ENCODE assay signal across 27 mouse cellular contexts in genomic region chr9:31295311-31295710, GRCm38 (mm10). TPM values are rescaled to one million over a fixed set of nuclear protein-coding genes. Genes with fewer than 3 reads are reported as not detected.
A peak's percentile ranks its signal among the peaks of the same experiment; 100 is the strongest.
DNase-seq lines count a peak whose midpoint lies in the region; ATAC-seq and TF ChIP-seq lines count a peak whose summit lies in the region.
"Had no signal": no experiment of that assay in that cellular context is flagged by ENCODE, and none has a peak within 500 bp of the region (broad histone marks: within the 10 kb centered on the region; RNA-seq: fewer than 3 reads in every experiment).

No protein-coding gene starts in this region.

- H3K27ac ChIP-seq in forebrain, embryonic 14.5 days (ENCODE audit: low read depth, low read length) = no peak overlapping the region
- no peak overlapping the region for H3K27ac ChIP-seq in forebrain, embryonic 10.5 days
- no peak overlapping the region for H3K27ac ChIP-seq in limb, embryonic 14.5 days (replicated peaks; ENCODE audit: low read depth, low read length)
- H3K27ac ChIP-seq in limb, embryonic 10.5 days = no peak overlapping the region
- H3K27ac ChIP-seq: embryonic facial prominence, embryonic 12.5 days; heart, embryonic 15.5 days; hindbrain, embryonic 14.5 days; liver, embryonic 15.5 days; stomach, postnatal 0 days had no signal

- ATAC-seq in forebrain, embryonic 14.5 days = no peak
- no peak for ATAC-seq in limb, embryonic 14.5 days (ENCODE audit: low FRiP score, low read depth)
- ATAC-seq: forebrain, embryonic 16.5 days had no signal

- H3K4me2 ChIP-seq in forebrain, embryonic 14.5 days (ENCODE audit: low read length) = no peak overlapping the region
- no peak overlapping the region for H3K4me2 ChIP-seq in limb, embryonic 14.5 days (replicated peaks; ENCODE audit: low read depth, low read length, severe bottlenecking)
- peak overlapping the region; percentile 52 for H3K4me2 ChIP-seq in myocyte (ENCODE audit: low read depth)
- H3K4me2 ChIP-seq: embryonic facial prominence, embryonic 12.5 days; heart, embryonic 15.5 days; hindbrain, embryonic 14.5 days; liver, embryonic 15.5 days; midbrain, embryonic 11.5 days had no signal

- no peak overlapping the region for H3ac ChIP-seq in myocyte (ENCODE audit: control insufficient read depth, insufficient read length)

- peak; percentile 44 for DNase-seq in forebrain, embryonic 14.5 days (ENCODE audit: low spot score)
- DNase-seq in forebrain, embryonic 10.5 days (ENCODE audit: extremely low spot score, low spot score) = no peak
- peak; percentile 46 for DNase-seq in limb, embryonic 14.5 days (ENCODE audit: low spot score)
- no peak for DNase-seq in limb, embryonic 10.5 days (ENCODE audit: low spot score)
- peak; percentile 57 for DNase-seq in Muller cell, postnatal 12 days (ENCODE audit: inconsistent ontology term)
- no peak for DNase-seq in spleen, postnatal 10 days (ENCODE audit: low spot score in 2 of 2)
- DNase-seq in left cerebral cortex, postnatal 25 days (ENCODE audit: low spot score in 2 of 2) = no peak
- DNase-seq: adrenal gland, postnatal 25 days; cerebellum, adult 11-12 months; cerebellum, postnatal 14 days; gastrocnemius, postnatal 25 days; heart, postnatal 36 days; kidney, adult 2 months; kidney, postnatal 14 days; layer of hippocampus, postnatal 36 days; liver; lung, postnatal 10 days; thymus, adult 2 months; thymus, postnatal 4 days had no signal

- TF ChIP-seq POLR2A in limb, embryonic 14.5 days (IDR thresholded peaks at IDR 0.05; ENCODE audit: borderline replicate concordance, extremely low read depth, insufficient read depth, insufficient read length) = no peak
- no peak for TF ChIP-seq POLR2A in myocyte (IDR thresholded peaks at IDR 0.05; ENCODE audit: insufficient read length, low read depth)

- intact Hi-C loops in left cerebral cortex, postnatal 25 days (cut with DNase I) = loop anchor here (5.0 kb wide), 1 partner anchor 37 kb away; no protein-coding TSS in a partner anchor

- H3K9me3 ChIP-seq in forebrain, embryonic 14.5 days (replicated peaks; ENCODE audit: control insufficient read depth, low read length) = no peaks in the 10 kb centered on the region
- no peaks in the 10 kb centered on the region for H3K9me3 ChIP-seq in forebrain, embryonic 10.5 days
- no peaks in the 10 kb centered on the region for H3K9me3 ChIP-seq in limb, embryonic 14.5 days (ENCODE audit: control insufficient read depth, low read length)
- no peaks in the 10 kb centered on the region for H3K9me3 ChIP-seq in limb, embryonic 10.5 days (replicated peaks)
- H3K9me3 ChIP-seq: embryonic facial prominence, embryonic 12.5 days; heart, embryonic 15.5 days; liver, embryonic 15.5 days had no signal

- H3K27me3 ChIP-seq in forebrain, embryonic 14.5 days (replicated peaks; ENCODE audit: control insufficient read depth, insufficient read depth, low read length) = no peaks in the 10 kb centered on the region
- no peaks in the 10 kb centered on the region for H3K27me3 ChIP-seq in forebrain, embryonic 10.5 days (ENCODE audit: poor library complexity, severe bottlenecking)
- no peaks in the 10 kb centered on the region for H3K27me3 ChIP-seq in limb, embryonic 14.5 days (ENCODE audit: control insufficient read depth, insufficient read depth, low read length)
- H3K27me3 ChIP-seq in limb, embryonic 10.5 days (ENCODE audit: low read depth, poor library complexity, severe bottlenecking) = no peaks in the 10 kb centered on the region
- no peaks in the 10 kb centered on the region for H3K27me3 ChIP-seq in myocyte (ENCODE audit: control insufficient read depth, insufficient read depth, insufficient read length)
- H3K27me3 ChIP-seq: embryonic facial prominence, embryonic 12.5 days; heart, embryonic 15.5 days; liver, embryonic 15.5 days had no signal

- H3K4me3 ChIP-seq in forebrain, embryonic 14.5 days (ENCODE audit: low read depth, low read length) = no peak overlapping the region
- no peak overlapping the region for H3K4me3 ChIP-seq in forebrain, embryonic 10.5 days
- H3K4me3 ChIP-seq in limb, embryonic 14.5 days (replicated peaks; ENCODE audit: low read length) = no peak overlapping the region
- no peak overlapping the region for H3K4me3 ChIP-seq in limb, embryonic 10.5 days
- H3K4me3 ChIP-seq in myocyte = no peak overlapping the region
- H3K4me3 ChIP-seq: embryonic facial prominence, embryonic 12.5 days; heart, embryonic 15.5 days; liver, embryonic 15.5 days had no signal

- no peak overlapping the region for H3K9ac ChIP-seq in forebrain, embryonic 14.5 days (ENCODE audit: low read length)
- no peak overlapping the region for H3K9ac ChIP-seq in limb, embryonic 14.5 days (ENCODE audit: low read depth, low read length, severe bottlenecking)
- H3K9ac ChIP-seq: embryonic facial prominence, embryonic 12.5 days; heart, embryonic 15.5 days; hindbrain, embryonic 14.5 days; liver, embryonic 15.5 days had no signal

- H3K4me1 ChIP-seq in forebrain, embryonic 14.5 days (ENCODE audit: control insufficient read depth, insufficient read depth, low read length) = peaks cover 4% of the 10 kb centered on the region
- H3K4me1 ChIP-seq in forebrain, embryonic 10.5 days = peaks cover 6% of the 10 kb centered on the region
- H3K4me1 ChIP-seq in limb, embryonic 14.5 days (ENCODE audit: control insufficient read depth, insufficient read depth, low read length) = no peaks in the 10 kb centered on the region; the same call in 1 of the 2 replicates
- peaks cover 13% of the 10 kb centered on the region for H3K4me1 ChIP-seq in limb, embryonic 10.5 days
- H3K4me1 ChIP-seq: embryonic facial prominence, embryonic 12.5 days; heart, embryonic 15.5 days had no signal

- WGBS in forebrain, embryonic 14.5 days = 76% methylated on average over 2 of the region's 2 CpGs
- WGBS in forebrain, embryonic 10.5 days = 85% methylated on average over 2 of the region's 2 CpGs
- 74% methylated on average over 2 of the region's 2 CpGs for WGBS in limb, embryonic 14.5 days
- 85% methylated on average over 2 of the region's 2 CpGs for WGBS in limb, embryonic 10.5 days

- H3K79me2 ChIP-seq in myocyte (ENCODE audit: control insufficient read depth, insufficient read depth) = no peaks in the 10 kb centered on the region

- H3K36me3 ChIP-seq in forebrain, embryonic 14.5 days (ENCODE audit: control insufficient read depth, insufficient read depth, low read length) = no peaks in the 10 kb centered on the region
- H3K36me3 ChIP-seq in forebrain, embryonic 10.5 days (replicated peaks) = no peaks in the 10 kb centered on the region
- H3K36me3 ChIP-seq in limb, embryonic 14.5 days (ENCODE audit: control insufficient read depth, insufficient read depth, low read length) = no peaks in the 10 kb centered on the region
- no peaks in the 10 kb centered on the region for H3K36me3 ChIP-seq in limb, embryonic 10.5 days
- no peaks in the 10 kb centered on the region for H3K36me3 ChIP-seq in myocyte (ENCODE audit: control insufficient read depth, insufficient read depth)
- H3K36me3 ChIP-seq: embryonic facial prominence, embryonic 12.5 days; heart, embryonic 15.5 days; liver, embryonic 15.5 days had no signal

TF ChIP-seq in myocyte, 11 proteins besides CTCF, POLR2A, EP300 and RAD21:
- no peak for TF ChIP-seq CEBPB (IDR thresholded peaks at IDR 0.05; ENCODE audit: insufficient read depth, poor library complexity, severe bottlenecking)
- no peak for TF ChIP-seq POLR2AphosphoS2 (IDR thresholded peaks at IDR 0.05; ENCODE audit: insufficient read length, low read depth)

RNA-seq across cellular contexts. Expression of gene Prdm10, which starts 15.0 kb away (rescaled TPM):
- 7.3 and 9.7 TPM in 2 replicates for polyA plus RNA-seq in forebrain, embryonic 14.5 days (2014; fragmentation: Nextera tagmentation; extraction: Ambion mirVana)
- 8.2 and 8.9 TPM in 2 replicates for polyA plus RNA-seq in forebrain, embryonic 10.5 days (2016; fragmentation: Nextera tagmentation; extraction: Ambion mirVana)
- 14.6 and 17.5 TPM in 2 replicates for polyA plus RNA-seq in limb, embryonic 14.5 days (2012; rRNA removed)
- polyA plus RNA-seq in limb, embryonic 14.5 days (2014; fragmentation: Nextera tagmentation; extraction: Ambion mirVana) = 5.2 and 5.5 TPM in 2 replicates
- 7.3 and 7.5 TPM in 2 replicates for polyA plus RNA-seq in limb, embryonic 10.5 days (2016; fragmentation: Nextera tagmentation; extraction: Ambion mirVana)
- 1.9 TPM for polyA plus RNA-seq in myocyte (2012; fragmentation: generic; extraction: Trizol)
- 10 to 100 TPM; 21.1 to 21.4 TPM for total RNA-seq in left cerebral cortex, postnatal 25 days (2021)

Comparison
In these comparisons a context has a peak if more than half of its experiments do, and no peak if none do; other contexts are left out.
1. DNase-seq: peak in forebrain, embryonic 14.5 days (single experiment), limb, embryonic 14.5 days (single experiment) and Muller cell, postnatal 12 days (single experiment); none in forebrain, embryonic 10.5 days (single experiment), limb, embryonic 10.5 days (single experiment), spleen, postnatal 10 days (0 of 2) and left cerebral cortex, postnatal 25 days (0 of 2).